Mouse (Mus musculus) thymus, postnatal 14 days (tissue): Measurements from ENCODE around the gene Psg22.
"Not testable (repeated sequence)": the region's sequence is repeated elsewhere in the genome, so short reads cannot be mapped to it uniquely, and the experiment has no call there.

Source experiments
- DNase-seq: peaks from one replicate; pipeline ENCODE4 v3.0.0; 2021

Gene Psg22

GRCm38 (mm10) chr7:18717790-18718189, at the start of gene Psg22:
TSS of gene Psg22 (plus strand) at chr7:18718090.
- no peak for DNase-seq

- DNase-seq = no peak
These were observed 38.1 kb upstream of the Psg22 start for GRCm38 (mm10) chr7:18679772-18680171.

GRCm38 (mm10) chr7:18685586-18685985, 32.3 kb upstream of the Psg22 start:
- no peak for DNase-seq

GRCm38 (mm10) chr7:18686085-18686484, 31.8 kb upstream of the Psg22 start, which contains the start of gene Psg20:
TSS of gene Psg20 (minus strand) at chr7:18686185.
- no peak for DNase-seq

- not testable (repeated sequence) for DNase-seq
These were observed 7.6 kb upstream of the Psg22 start for GRCm38 (mm10) chr7:18710331-18710730.

GRCm38 (mm10) chr7:18710846-18711245, 7.0 kb upstream of the Psg22 start:
- no peak for DNase-seq

GRCm38 (mm10) chr7:18715546-18715945, 2.3 kb upstream of the Psg22 start:
- no peak for DNase-seq

GRCm38 (mm10) chr7:18724001-18724400, 6.1 kb downstream of the Psg22 start:
- no peak for DNase-seq

- not testable (repeated sequence) for DNase-seq
These were observed 8.0 kb downstream of the Psg22 start for GRCm38 (mm10) chr7:18725931-18726330.

- DNase-seq = no peak
These were observed 10.5 kb downstream of the Psg22 start for GRCm38 (mm10) chr7:18728391-18728790.

GRCm38 (mm10) chr7:18733111-18733510, 15.2 kb downstream of the Psg22 start:
- no peak for DNase-seq

- DNase-seq = no peak
These were observed 16.6 kb downstream of the Psg22 start for GRCm38 (mm10) chr7:18734451-18734850.

- DNase-seq = peak; percentile 4
These were observed 28.4 kb downstream of the Psg22 start for GRCm38 (mm10) chr7:18746189-18746860.

- DNase-seq = not testable (repeated sequence)
These were observed 29.5 kb downstream of the Psg22 start for GRCm38 (mm10) chr7:18747420-18747819.

- no peak for DNase-seq
These were observed 31.4 kb downstream of the Psg22 start for GRCm38 (mm10) chr7:18748994-18749895.

GRCm38 (mm10) chr7:18749896-18750477, 32.1 kb downstream of the Psg22 start:
- peak; percentile 6 for DNase-seq

- not testable (repeated sequence) for DNase-seq
These were observed 42.3 kb downstream of the Psg22 start for GRCm38 (mm10) chr7:18760152-18760551.

- not testable (repeated sequence) for DNase-seq
These were observed 45.0 kb downstream of the Psg22 start for GRCm38 (mm10) chr7:18762885-18763284.
